Mouse (Mus musculus) E14TG2a.4 (cell line): ENCODE measurements around the gene Ttc6.

ENCODE experiments used
- CTCF ChIP-seq: conservative IDR thresholded peaks from 2 replicates; pipeline ENCODE4 v1.5.1; 2014; ENCODE audit warnings: low read length
- NANOG ChIP-seq: IDR thresholded peaks from 2 replicates; pipeline ENCODE4 v1.6.1; 2014; ENCODE audit warnings: borderline replicate concordance, low read length, mixed read lengths

DNA sequence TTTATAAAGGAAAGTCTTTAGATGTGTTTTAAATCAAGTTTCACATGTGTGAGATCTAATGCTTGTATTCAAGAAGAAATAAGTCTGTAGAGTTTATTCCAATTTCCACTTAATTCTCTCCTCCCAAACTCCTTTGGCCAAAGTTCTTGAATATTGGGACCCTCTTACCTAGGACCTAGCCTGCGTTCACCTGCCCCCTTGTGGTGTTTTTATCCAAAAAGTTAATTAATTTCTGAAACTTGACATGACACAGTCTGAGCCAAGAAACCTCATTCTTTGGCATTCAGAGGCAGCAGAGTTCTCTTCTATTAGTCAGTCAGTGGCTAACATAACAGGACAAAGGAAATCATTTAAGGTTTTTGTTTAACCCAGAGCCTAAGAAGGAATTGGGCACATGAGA, 49.4 kb upstream of the Ttc6 start:
- no peak for TF ChIP-seq CTCF
- no peak for TF ChIP-seq NANOG
